Mouse (Mus musculus): ENCODE results near the gene Neu1.

GRCm38 (mm10) chr17:34962841-34963240 is 31.8 kb downstream of the Neu1 start:
- TF ChIP-seq CTCF (conservative IDR thresholded peaks at IDR 0.05 in 1 of 2, IDR thresholded peaks at IDR 0.05 in 1 of 2; ENCODE audit: low read depth in 2 of 2, low read length in 2 of 2) (no peak), ZC3H11A (IDR thresholded peaks at IDR 0.05; ENCODE audit: low read depth, low read length) (no peak), CHD2 (IDR thresholded peaks at IDR 0.05; ENCODE audit: low read length) (no peak), POLR2A (IDR thresholded peaks at IDR 0.05; ENCODE audit: low read depth, low read length) (no peak), EP300 (IDR thresholded peaks at IDR 0.05; ENCODE audit: low read length) (no peak), MAX (IDR thresholded peaks at IDR 0.05; ENCODE audit: low read length) (no peak), E2F4 (IDR thresholded peaks at IDR 0.05; ENCODE audit: insufficient replicate concordance, low read depth, low read length) (no peak), USF2 (conservative IDR thresholded peaks at IDR 0.05; ENCODE audit: low read depth, low read length) (no peak)

Data from CH12.LX (cell line).